Mouse (Mus musculus) lung, postnatal 0 days (tissue): ENCODE data around the gene Bmpr1a.

ENCODE experiments used
- CTCF ChIP-seq: IDR thresholded peaks from 2 replicates; pipeline ENCODE4 v1.5.1; 2016; ENCODE audit warnings: antibody characterized with exemption, mild to moderate bottlenecking
- EP300 ChIP-seq: IDR thresholded peaks from 2 replicates; pipeline ENCODE4 v1.6.1; 2016; ENCODE audit warnings: antibody characterized with exemption, mild to moderate bottlenecking, control low read depth

DNA sequence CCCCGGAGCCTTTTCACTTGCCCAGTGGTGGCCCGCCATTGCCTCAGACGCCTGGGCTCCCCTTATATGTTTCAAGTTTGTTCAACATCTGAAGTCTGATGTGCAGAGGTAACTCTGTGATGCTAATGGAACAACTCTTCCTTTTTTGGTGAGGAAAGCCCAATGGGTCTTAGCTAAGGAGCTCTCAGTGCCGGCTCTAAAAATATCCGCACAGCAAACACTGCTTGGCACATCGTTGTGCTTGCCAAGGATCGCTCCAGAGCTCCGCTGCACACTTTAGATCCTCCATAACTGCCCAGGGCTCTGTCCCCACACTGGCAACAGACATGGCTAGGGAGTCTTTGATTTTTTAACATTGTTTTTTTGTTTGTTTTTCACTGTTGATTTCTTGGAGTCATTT, 25.7 kb upstream of the Bmpr1a start:
- TF ChIP-seq CTCF (no peak), EP300 (no peak)
